Mouse (Mus musculus) kidney, postnatal 10 days (tissue): ENCODE data around the gene Panx3.
A peak's percentile ranks its signal among the peaks of the same experiment; 100 is the strongest.

Source experiments
- DNase-seq: peaks from one replicate; pipeline ENCODE4 v3.0.0; 2021; ENCODE audit warnings: mixed read lengths

The Panx3 gene

DNA sequence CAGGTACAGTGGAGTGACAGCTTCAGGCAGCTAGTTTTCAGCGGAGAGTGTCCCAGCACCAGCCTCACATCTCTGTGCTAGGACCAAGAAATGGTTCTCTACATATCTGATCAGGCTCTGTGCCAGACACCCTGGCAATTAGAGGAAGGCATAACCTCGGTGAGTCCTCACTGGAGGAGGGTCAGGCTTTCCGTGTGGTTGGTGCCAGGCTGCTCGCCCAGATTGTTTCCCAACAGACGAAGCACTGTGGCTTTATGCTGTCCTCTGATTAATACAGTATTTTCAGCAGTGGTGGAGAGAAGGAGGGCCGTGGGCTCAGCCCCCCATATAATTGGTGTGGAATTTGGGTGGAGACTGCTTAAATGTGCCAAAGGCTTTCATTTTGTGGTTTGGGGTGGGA is at the start of gene Panx3:
Gene Panx3, minus strand, starts transcription at position 121 of the 400 bp plus-strand sequence.
- DNase-seq = no peak

DNA sequence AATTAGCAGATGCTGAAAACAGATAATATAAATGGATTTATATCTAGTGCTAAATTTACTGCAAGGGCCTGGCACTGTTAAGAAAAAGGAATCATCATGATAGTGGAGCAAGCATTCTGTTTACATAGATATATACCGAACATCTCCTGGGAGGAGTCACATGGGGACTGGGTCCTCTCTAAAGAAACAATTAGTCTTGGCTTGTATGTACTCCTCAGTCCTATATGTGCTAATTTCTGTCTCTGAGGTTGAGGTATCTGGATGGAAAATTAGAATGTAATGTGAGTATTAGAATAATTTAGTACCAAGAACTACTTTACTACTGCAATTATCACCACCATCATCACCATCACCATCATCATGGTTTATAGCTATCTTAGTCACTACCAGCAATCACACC is 47.1 kb upstream of the Panx3 start, which contains the start of gene Olfr160:
Gene Olfr160, minus strand, starts transcription at position 101 of the 400 bp plus-strand sequence.
- DNase-seq = no peak

DNA sequence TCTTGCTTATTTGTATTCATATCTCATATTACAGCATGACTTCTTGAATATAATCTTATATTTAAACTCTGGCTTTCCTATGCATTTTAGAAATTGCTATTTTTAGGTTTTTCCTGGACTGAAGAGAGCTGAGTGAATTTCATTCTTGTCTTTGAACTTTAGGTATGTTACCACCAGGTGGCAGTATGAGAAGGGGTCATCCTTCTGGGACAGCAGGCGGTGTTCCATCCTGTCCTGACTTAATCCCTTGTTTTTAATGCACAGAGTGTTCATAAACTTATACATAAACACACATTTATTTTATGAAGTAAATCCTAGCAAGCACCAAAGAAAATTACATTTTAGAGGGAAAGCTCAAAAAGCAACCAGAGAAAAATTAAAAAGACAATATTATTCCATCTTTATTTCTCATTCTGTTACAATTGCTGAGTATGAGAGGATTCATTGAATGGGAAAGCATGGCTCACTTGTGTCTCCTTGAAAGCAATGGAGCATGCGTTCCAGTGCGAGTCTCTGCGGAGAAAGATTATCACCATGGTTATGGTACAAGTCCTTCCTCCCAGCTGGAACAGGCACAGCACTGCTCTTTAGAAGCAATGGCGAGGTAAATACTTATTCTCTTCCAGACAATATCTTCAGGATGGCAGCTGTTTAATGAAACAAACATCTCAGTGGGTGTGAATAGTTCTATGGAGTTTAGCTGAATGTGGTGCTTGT is 21.1 kb upstream of the Panx3 start:
- DNase-seq = peak; percentile 33

DNA sequence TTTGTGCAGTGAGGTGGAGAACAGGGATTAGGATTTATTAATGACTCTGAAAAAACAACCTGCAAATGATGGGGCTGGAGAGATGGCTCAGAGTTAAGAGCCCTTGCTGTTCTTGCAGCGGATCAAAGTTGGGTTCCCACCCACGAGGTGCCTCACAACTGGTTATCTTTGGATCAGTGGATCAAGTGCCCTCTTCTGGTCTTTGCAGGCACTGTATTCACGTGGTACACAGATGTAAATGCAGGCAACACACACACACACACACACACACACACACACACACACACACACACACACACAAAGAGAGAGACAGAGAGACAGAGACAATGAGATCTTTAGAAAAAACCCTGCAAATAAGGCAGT is 18.9 kb upstream of the Panx3 start:
- no peak for DNase-seq

DNA sequence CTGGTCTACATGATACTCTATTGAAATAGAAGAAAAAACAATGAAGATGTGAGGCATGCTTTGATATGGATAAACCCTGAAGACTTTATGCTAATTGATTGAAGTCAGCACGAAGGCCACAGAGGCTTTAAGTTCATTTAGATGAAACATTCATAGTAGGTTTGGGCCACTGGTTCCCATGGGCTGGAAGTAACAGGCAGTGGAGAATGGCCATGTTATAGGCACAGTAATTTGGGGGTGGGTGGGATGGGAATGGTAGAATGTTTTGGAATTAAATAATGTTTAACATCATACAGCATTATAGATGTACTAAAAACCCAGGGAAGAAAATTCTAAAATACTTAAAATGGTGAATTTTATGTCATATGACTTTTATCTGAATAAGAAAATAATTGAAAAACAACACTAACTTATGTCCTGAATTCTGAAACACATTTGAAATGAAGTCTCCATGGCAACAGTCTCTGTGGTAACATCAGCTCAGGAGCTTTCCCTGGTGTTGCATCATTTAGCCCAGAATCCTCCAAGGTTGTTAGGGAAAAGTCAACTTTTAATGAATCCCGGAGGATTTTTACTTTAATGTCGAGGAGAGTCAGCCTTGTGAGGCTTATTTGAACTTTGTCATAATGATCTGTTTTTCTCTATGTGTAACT is 18.4 kb upstream of the Panx3 start:
- DNase-seq = no peak

DNA sequence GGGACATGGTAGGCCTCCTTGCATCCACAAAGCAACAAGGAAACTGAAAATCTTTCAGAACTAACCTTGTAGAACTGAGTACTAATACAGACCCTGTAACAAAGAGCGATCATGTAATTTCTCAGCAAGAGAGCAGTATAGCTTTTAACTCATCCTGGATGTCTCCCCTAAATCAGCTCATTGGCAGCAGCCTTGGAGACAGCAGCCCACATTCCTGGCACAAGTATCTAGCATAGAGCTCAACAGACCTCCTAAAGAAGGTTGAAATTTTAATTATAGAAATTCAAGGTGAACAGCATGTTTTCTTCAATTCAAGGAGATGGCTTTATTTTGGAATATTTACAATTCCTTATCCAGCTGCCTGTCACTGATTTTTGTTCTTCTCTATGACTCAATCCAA is 12.1 kb upstream of the Panx3 start:
- DNase-seq = no peak

DNA sequence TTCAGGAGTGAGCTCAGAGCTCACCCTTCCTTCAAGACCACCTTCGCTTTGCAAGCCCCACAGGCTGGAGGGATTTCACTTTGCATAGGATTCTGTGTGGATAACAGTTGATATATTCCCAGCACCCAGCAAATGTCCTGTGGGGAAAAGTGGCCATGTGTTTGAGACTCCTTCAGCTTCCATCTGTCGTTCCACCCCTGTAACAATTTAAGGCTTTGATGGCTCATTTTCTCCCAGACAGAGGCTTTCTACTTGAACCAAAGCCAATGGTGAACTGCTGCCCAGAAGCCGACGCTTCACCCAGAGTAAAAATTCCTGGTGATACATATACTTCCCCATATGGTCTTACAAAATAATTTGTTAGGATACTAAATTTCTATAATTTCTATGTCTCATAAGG is 6.3 kb upstream of the Panx3 start:
- no peak for DNase-seq

DNA sequence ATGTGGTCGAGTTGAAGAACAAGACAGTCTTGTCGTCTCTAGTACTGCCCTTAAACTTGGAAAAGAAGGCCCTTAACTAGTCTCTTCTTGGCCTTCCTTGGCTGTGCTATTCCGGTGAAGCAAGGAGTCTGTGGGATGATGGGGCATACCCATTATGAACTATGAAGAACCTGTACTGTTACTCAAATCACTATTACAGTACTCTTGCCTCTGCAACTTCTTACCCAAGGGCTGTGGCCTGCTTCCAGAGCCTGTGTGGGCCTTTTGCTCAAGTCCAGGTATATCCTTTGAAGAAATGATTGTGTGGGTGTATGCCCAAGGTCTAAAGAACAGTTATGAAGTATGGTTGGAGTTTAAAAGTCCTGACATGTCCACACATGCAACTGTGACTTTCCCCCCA is 1.2 kb upstream of the Panx3 start:
- DNase-seq = no peak

DNA sequence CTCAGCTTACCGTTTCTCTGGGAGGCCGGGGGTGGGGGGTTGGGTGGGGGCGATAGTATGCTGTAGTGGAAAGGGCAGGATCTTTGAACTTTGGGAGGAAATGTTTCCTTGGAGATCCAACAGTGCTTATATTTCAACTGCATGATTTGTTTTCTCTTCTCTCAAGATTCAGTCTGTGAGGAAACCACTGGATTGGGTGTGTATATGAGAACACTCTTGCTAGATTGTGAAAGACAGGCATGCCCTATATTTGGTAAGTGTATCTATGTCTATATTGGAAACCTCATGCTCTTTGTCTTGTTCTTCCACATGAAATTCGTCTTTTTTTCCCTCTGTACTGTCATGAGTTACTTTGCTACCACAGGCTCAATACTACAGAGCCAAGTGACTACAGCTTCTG is 643 bp upstream of the Panx3 start:
- DNase-seq = no peak

DNA sequence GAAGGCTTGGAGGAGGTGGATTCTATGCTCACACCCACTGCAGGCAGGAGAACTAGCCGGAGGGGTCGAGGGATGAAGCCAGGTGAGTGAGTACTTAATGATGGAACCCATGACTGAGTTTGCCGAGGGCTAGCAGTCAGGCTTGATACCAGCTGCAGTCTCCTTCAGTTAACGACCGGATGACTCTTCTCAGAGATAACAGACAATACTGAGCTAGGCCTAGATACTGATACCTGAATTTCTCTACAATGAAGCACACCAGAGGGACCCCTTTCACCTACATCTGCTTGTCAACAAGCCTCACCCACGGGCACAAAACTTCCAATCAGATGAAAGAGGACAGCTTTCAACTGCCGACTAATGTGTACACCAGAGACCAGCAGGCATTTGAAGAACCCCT is 3.0 kb downstream of the Panx3 start:
- no peak for DNase-seq

DNA sequence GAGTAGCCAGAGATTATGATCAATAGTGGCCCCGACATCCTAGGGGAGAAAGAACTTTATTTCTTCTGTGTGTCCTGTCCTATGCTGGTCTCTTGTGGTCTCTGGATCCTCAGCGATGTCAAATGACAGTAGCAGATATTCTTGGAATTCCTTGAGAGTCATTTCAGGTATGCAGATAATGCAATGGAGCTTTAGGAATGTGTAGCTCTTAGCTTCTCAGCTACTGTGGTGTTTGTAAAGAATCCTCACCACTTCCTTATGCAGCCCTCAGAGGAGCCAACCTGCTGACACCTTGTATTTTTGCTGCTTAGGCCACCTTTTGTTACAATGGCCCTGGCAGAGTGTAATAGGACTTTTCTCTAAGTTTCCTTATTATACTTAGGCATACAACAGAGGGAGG is 4.4 kb downstream of the Panx3 start:
- no peak for DNase-seq

DNA sequence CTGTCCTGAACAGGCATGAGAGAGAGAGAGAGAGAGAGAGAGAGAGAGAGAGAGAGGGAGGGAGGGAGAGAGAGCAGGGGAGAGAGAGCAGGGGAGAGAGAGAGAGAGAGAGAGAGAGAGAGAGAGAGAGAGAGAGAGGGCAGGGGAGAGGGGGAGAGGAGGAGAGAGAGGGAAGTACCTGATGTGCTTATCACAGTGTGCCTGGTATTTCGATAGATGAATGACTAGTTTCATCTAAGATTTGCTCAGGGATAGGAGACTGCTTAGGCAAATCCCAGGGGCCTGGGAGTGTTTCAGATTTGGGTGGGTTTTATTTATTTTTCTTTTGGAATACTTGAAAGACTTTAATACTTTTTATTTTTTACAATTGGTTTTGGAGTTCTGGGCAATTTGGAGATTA is 5.8 kb downstream of the Panx3 start:
- DNase-seq = no peak

DNA sequence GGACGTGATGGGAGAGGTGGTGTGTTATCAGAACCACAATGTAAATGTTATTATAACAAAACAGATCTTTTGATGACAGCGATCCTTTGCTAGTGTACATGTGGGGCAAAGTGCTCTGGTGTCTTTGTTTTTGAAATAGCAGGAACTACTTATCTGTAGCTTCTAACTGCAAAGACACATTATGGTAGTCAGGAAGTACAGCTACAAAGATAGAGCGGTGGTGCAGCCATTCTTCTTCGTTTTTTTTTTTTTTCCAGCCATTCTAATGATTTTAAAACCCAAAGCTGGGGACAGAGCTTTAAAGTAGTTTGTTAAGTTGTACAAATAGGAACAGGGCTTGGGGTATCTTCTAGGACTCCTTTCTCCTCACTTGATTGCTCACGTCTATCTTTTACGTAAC is 9.6 kb downstream of the Panx3 start:
- DNase-seq = no peak

DNA sequence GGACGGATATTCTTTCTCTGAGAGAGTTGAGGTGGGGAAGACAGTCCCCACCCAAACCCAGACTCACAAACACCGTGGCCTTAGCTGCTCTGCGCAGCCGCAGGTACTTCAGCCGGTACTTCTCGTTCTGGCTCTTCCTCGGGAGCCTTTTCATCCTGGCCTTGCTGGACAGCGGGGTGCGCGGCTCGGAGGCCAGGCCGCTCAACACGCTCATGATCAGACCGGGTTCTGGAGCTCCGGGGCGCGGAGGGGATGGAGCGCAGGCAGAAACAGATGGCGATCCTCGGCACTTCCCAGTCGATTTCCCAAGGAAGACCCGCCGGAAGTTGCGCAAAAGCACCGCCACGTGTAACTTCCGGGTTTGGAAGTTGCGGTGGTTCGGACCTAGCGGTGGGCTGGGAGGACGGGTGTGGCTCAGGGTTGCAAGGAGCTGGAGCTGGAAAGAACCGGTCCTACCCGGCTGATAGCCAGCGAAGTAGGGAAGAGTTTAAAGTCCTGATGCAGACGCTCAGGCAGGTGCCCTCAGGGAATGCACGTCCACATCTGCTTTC is 12.0 kb downstream of the Panx3 start, which contains the start of gene Tbrg1:
Gene Tbrg1, minus strand, starts transcription at position 382 of the 551 bp plus-strand sequence.
- peak; percentile 91 for DNase-seq

DNA sequence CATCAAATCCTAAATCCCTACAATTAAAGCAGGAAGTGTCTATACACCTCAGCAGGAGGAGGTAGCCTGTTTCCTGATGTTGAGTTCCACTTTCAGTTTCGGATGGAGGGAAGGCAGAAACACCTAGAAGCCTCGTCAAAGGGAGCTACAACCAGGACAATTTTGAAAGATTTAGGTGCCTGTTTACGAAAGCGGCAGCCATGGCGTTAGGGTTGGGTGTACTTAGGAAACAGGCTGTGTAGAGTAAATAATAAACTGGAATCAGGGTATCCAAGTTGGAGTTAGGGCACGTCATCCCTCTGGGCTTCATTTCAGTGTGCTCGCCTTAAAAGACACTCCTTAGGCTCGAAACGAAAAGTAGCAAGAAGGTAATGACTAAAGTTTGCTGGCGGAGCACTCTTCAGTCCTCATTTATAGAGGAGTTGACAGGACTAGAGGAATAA is 12.6 kb downstream of the Panx3 start:
- peak; percentile 14 for DNase-seq

DNA sequence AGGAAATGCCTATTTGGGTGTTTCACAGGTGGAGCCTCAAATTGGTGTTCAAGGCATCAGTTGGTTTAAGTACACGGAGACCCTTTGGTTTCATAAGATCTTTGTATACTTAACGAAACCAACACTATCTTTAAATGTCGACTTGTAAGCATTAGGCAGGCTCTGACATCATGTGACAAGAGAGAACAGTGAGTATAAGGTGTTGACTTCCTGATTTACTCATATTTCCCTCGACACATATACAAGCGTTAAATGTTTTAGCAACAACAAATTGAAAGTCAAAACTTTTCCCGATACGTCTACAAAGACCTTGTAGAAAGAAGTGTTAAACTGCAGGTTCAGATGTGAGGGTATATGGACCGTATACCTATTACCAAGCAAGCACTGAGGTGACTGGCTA is 13.1 kb downstream of the Panx3 start:
- DNase-seq = no peak

DNA sequence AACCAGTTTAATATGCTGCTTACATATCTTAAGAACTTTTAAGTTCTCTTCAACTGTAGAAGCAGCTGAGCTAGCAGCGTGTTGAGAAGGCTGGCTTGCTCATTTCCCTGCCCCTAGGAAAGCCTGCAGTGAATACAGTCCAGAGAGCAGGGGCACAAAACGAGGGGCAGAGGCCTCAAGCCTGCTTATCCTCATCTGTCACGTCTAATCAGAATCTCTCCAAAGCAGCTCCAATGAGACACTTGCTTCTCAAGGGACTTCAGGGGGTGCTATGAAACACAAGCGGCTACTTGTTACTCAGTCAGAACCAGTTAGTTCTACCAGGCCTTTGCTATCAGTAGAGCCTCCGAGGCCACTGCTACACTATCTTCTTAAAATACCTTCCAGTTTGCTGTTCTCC is 15.2 kb downstream of the Panx3 start:
- no peak for DNase-seq

DNA sequence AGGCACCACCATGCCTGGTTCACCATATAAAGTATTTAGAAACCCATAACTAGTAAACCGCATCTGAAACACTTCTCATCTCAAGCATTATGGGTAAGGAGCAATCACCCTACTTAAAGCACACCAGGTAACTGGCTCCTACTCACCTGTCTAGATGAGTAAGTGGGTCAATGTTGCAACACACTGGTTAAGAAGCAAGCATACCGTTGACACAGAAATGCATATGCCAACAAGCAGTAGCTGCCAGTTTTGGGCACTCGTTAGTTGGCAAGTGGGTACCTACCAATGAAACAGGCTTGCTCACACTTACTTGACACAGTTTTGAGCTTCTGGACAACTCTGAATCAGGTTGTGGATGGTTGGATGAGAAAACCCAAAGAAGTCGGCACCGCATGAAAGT is 18.4 kb downstream of the Panx3 start:
- DNase-seq = no peak

DNA sequence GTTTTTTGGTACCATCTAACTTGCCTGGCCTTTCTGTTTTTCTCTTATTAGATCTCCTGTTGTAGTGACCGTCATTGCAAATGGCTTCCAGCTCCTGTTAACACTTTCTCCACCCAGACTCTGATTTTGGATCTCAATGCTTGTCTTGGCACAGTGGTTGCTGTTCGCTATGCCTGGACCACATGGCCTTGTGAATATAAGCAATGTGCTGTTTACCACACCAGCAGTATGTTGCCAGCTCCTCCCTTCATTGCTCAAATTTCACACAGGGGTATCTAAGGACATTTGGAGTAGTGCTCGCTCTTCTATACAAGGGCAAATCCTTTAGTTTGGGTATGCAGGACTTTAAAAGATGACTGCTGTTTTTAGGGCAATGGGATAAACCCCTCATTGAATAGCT is 22.8 kb downstream of the Panx3 start:
- DNase-seq = no peak

DNA sequence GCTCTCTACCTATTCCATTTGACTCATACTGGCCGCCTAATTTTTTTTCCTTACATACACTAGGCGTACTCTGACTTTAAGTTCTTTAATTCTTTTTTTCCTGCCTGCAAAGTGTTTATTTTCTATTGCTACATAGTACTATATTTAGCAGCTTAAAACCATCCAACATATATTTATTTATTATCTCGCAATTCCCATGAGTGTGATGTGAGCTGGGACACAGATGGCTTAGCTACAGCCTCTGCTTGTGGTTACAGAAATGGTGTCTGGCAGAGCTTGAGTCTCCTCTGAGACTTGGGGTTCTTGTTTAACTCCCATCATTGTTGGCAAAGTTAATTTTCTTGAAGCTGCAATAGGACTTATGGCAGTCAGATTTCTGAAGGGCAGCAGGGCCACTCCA is 30.3 kb downstream of the Panx3 start:
- DNase-seq = no peak

DNA sequence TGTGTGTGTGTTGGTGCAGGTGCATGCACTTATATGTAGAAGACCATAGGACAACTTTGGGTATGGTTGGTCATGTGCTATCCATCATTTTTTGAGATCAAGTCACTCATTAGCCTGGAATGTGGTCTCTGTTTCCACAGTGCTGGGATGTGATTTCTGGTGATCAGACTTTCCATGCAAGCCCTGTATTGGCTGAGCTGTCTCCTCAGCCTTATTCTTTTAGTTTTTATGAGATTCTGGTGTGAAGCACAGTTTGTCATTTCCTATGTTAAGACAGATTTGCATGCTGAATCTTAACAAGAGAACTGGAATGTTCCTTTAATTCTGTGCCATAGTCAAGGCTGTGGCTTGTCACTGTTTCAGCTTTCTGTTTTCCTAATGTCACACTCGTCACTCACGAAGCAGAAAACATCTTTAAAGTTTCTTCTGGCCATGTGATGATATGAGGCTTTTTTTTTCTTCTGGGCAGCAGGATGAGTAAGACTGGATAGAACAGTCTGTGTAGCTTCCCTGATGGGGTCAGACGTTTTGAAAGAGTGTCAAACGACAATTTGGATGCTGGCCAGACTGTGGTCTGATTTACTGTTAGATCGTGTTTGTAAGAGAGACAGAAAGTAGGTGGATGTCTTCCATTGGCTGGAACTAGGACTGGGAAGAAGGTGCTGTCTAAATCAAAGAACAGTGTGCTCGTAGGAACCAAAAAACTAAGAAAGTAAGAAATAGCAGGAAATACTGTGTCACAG is 32.1 kb downstream of the Panx3 start:
- DNase-seq = peak; percentile 40

DNA sequence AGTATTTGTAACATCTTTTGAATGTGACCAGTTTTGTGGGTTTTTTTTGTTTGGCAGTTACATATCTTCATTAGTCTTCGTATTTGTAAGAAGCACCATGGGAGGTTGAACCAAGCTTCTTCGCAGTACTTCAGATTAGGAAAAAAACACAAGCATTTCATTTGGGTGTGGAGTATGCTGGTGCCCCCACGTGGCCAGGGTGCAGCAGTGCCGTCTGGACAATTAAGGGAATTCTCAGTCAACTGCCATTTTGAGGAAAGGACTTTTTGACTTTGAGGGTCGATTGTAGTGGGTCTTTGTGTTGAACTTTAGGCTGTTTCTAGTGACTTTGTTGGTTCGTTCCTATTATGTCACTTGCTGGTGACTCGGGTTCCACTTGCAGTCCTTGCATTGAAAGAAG is 32.7 kb downstream of the Panx3 start:
- peak; percentile 60 for DNase-seq

DNA sequence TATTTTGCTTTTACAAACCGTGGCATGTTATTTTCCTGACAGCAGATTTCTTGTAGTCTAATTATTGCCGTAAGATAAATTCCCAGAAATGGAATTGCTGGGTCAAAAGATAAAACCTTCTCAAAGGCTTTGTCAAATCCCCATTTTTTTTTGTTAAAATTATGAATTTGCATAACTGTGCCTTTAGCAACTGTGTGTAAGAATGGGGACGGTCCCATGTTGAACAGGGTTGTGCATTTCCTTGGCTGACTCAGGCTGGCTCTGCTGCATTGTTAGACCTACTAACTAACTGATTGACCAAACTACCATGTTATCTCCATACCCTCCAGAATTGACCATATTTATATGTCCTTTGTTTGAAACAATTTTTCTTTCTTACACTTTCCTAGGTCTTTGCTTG is 34.8 kb downstream of the Panx3 start:
- no peak for DNase-seq

DNA sequence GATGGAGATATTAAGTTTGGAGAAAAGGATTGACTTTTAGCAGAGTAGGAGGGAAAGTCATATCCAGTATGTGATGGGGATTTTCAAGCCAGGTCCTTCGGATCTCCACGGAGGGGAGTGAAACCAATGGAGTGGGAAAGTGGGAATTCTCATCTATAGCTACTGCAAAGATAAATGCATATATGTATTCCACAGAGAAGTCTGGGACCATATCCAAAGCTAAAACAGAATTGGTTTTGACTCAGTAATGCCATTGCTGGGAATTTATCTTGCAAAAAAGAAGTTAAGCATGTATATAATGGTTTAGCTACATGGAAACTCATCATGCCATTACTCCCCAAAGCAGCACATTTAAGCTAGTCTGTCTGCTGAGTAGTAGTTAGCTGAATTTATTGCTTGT is 36.7 kb downstream of the Panx3 start:
- no peak for DNase-seq
